Mouse (Mus musculus) CD4-positive, CD25-positive, alpha-beta regulatory T cell, adult 2 months (primary cell): ENCODE measurements at regions not wholly inside any gene's neighbourhood (a gene's known extent, or its start where the extent isn't known, plus 50 kb on each side); places are given as distances from the start of the nearest gene placed in this dataset.

Experiments used
- DNase-seq: peaks from one replicate; pipeline ENCODE4 v3.0.0-alpha.2; 2012; ENCODE audit warnings: low read depth, low spot score

DNA sequence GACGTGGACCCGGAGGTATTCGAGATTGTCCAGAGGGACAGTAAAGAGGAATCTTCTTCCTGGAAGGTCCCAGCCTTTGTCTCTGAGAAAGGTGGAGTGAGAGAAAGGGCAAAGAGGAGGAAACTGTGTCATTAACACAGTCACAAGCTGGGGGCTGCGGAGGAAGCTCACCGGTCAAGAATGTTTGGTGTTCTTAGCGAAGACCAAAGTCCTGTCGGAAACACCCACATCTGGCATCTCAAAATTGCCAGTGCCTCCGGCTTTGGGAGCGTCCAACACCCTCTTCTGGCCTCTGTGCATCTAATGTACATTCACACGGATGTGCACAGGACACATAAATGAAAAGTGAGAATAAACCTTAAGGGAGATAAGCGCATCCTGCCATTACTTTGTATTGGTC is 1134.1 kb upstream of the A1bg start:
- DNase-seq, result no peak

DNA sequence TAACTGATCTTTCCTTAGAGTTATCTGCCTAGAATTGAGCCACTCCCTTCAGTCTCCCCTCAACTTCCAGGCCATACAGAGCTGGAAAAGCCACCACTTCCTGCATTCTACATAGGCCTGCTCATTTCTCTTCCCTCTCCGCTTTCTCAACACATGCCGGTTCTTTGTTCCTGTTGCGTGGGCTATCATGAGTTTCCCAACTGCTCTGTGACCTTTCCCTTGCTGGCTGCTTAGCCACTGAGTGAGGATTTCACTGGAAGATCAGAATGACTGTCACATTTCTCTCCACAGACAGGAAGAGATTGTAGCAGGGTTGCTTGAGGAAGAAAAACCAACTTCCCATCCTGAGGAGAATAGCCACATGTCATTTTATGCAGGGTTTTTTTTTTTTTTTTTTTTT is 1133.6 kb upstream of the A1bg start:
- no peak for DNase-seq

DNA sequence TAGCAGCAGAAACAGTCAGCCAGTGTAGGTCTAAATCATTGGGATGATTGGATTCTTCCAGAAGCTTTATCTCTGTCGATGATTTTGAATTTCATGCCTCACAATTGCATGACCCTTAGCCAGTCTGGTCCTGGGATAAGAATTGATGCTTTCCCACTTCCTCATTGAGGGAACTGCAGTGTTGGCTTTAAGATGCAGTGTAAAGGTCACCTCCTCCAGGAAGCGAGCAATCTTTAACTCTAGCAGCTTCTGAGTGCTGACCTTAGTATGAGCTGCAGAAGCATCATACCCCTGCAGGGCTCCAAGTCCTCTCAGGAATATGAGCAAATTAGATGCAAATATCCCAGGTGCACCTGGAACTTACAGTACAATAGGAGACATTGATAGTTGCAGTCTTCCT is 1132.2 kb upstream of the A1bg start:
- DNase-seq, result no peak

DNA sequence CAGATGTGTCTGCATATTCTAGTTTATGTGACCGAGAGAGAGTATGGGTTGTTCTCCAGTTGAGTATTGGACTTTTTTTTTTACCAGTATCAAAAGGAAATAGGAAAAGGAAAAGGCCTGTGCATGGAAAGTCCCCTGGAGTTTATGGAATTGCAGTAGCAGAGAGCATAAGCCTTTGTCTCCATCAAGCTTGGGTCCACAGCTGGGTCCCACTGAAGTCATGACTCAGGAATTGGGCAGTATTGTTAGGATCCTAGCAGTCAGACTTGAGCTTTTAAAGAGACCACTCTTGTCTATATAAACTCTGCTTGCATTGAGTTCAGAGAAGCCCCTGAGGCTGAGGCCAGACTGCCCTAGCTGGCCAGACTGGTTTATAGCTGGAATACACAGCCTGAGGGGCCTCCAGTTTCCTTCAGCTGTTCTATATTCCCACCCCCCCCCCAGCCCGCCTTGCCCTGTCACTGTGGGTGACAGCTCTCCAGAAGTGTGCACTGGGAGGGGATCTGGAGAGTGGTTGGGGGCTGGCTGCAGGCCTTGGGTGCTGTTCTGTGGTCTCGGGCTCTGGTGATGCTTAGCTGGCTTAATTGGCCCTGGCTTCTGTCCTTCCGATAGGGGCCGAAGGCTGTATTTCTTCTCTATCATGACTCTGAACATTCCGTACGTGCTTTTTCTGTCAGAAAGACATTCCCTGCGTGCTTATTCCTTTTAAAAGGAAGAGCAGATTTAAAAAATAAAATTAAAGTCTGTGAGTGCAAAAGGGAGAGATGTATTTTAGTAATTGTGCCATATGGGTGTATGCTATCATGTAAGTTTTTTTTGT is 1130.8 kb upstream of the A1bg start:
- no peak for DNase-seq

DNA sequence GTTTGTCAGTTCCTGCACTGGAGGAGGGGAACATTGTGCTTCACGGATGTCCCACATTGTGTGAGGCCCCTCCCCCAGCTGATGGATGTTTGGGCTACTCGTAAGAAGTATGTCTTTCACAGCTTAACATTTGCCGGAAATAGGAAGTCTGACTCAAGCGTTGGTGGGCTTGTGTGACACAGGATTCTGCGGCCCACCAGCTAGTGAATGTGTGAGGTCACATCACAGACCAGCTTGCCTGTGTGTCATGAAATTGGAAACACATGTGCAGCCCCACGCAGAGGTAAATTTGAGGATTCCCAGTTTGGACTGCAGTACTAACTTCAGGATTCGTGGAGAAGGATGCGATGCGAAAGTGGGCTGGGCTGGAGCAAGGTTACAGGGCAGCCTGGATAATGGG is 1126.6 kb upstream of the A1bg start:
- DNase-seq, result no peak

DNA sequence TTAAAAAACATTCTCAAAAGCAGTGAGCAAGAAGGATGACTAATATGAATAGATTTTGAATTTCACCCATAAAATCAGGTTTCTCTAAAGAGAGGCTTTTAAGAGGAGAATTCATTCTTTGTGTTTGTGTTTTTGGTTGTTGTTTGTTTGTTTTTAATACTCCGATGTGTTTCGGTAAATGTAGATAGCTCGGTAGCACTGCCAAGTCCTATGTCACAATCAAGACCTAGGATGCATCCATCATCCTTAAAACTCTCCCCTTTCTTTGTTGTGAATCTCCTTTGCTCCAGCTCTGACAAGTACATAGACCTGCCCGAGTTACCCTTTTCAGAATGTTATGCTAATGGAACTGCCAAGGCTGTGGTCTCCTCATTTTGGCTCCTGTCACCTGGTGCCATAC is 1126.2 kb upstream of the A1bg start:
- no peak for DNase-seq

DNA sequence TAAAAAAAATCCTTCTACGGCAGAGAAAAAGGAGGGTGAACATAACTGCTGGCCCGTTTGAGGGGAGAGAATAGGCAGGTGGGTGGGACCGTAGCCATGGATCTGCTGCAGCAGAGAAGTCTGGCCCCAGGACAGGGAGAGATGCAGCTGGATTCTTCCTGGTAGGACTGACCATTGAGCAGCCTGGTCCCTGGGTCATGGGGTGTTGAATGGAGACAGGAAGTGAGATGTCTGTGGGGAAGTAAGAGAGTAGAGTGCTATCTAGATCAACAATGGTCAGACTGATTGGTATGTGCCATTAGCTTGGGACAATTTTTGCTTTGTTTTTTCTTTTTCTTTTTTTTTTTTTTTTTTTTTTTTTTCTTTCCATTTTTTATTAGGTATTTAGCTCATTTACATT is 1123.5 kb upstream of the A1bg start:
- DNase-seq, result no peak

DNA sequence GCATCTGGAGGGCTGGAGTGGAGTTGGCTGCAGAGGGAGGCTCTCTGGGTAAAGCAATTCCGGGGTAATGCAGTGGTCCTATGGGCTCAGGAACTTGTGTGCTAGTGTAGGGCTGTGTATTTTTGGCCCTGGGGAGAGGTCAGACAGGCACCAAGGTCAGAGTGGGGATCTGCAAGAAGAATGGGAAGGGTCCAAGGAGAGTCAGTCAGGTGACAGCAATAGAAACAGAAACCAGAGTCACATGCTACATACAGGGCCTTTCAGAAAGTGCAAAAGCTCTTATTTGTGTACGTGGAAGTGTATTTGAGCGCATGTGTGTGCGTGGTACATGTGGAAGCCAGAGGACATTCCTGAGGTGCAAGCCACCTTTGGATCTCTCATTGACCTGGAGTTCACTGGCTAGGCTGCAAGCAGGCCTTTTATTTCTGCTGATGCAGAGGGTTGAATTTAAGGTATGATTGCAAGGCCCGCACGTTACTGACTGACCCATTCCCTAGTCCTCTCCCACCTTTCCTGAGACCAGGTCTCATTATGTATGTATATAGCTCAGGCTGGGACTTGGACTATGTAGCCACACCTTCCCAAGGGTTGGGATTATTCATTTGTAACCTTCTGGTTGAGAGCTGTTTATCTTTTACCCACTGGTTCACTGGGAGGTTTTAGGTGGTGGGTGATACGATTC is 1122.0 kb upstream of the A1bg start:
- no peak for DNase-seq

DNA sequence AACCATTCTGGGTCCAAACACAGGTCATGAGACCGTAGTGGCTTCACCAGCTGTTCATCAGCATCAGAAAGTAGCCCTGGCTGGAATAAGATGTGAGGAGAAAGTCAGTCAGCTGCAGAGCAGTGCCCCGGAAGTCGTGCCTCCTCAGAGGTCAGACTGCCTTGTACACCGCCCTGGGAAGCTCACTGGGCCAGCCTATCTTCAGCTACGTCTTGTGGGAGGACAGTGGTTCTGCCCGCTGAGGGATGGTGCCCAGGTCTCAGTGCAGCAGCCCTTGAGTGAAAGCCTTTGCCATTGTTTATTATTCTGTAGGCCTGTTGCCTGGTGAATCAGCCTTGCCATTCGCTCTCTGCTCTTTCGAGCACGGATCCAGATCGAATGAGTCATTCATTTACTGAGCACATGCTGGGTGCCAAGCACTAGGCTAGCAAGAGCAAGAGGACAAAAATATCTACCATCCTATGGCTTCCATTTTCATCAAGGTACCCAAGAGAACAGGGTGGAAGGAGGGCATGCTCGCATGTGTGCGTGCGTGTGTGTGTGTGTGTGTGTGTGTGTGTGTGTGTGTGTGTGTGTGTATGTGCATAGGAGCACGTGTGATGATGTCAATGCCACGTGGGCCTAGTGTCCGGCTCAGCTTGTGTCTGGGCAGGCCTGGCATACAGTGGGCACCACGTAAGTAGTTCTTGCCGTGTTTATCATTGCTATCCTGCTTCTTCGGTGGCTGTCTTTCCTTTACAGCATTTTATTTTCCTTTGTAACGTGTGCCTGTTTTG is 1121.0 kb upstream of the A1bg start:
- DNase-seq, result peak; percentile 59

DNA sequence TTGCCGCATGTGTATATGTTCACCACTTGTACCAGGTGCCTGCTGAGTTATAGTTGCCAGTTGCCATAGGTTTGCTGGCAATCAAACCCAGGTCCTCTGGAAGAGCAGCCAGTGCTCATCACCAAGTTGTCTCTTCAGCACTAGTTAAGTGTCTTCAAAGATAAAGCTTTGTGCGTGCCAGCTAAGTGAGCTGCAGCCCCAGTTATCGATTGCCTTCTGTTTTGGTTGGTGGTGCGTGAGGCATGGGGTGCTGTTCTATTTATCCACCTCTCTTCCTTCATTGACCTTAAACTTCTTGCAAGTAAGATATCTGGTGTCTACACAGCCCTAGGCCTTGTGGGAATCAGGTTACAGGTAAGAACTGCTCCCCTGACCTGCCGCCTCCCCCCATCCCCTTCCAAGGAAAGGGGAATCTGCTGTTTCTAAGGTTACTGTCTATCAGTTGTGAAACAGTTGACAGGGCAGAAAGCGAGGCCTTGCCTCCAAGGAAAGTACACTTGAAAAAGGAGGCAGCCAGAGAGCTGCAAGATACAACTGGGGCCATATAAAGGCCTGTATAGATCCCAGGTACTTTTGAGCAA is 1120.2 kb upstream of the A1bg start:
- no peak for DNase-seq
